Mouse (Mus musculus): ENCODE measurements around the gene D6Ertd527e. TPM values are rescaled to one million over a fixed set of nuclear protein-coding genes. Genes with fewer than 3 reads are reported as not detected.

D6Ertd527e gene
- polyA plus RNA-seq, 1 experiment from 2014 or later = 0.23 TPM

GRCm38 (mm10) chr6:87133966-87134546 is 29.5 kb downstream of the D6Ertd527e start:
- Histone ChIP-seq H3K27ac (ENCODE audit: low read length) (no peak overlapping the region), H3K9ac (ENCODE audit: low read depth, low read length) (no peak overlapping the region), H3K36me3 (ENCODE audit: control insufficient read depth, insufficient read depth, low read length) (no peaks in the 10 kb centered on the region), H3K27me3 (replicated peaks; ENCODE audit: control insufficient read depth, insufficient read depth, low read length) (no peaks in the 10 kb centered on the region), H3K9me3 (ENCODE audit: control insufficient read depth, low read length) (no peaks in the 10 kb centered on the region), H3K4me2 (ENCODE audit: low read depth, low read length) (no peak overlapping the region), H3K4me1 (ENCODE audit: control insufficient read depth, insufficient read depth, low read length) (no peaks in the 10 kb centered on the region), H3K4me3 (ENCODE audit: low read length) (no peak overlapping the region)
- ATAC-seq = no peak
- 80% methylated on average over 12 of the region's 12 CpGs for WGBS

- WGBS = 80% methylated on average over 5 of the region's 5 CpGs
- Histone ChIP-seq H3K4me1 (ENCODE audit: control insufficient read depth, insufficient read depth, low read length) (no peaks in the 10 kb centered on the region), H3K36me3 (ENCODE audit: control insufficient read depth, insufficient read depth, low read length) (no peaks in the 10 kb centered on the region), H3K9me3 (ENCODE audit: control insufficient read depth, low read length) (no peaks in the 10 kb centered on the region), H3K4me2 (ENCODE audit: low read depth, low read length) (no peak overlapping the region), H3K27me3 (replicated peaks; ENCODE audit: control insufficient read depth, insufficient read depth, low read length) (no peaks in the 10 kb centered on the region), H3K4me3 (ENCODE audit: low read length) (no peak overlapping the region), H3K27ac (ENCODE audit: low read length) (no peak overlapping the region), H3K9ac (ENCODE audit: low read depth, low read length) (no peak overlapping the region)
- ATAC-seq = no peak
Observed at GRCm38 (mm10) chr6:87138479-87138878, 33.9 kb downstream of the D6Ertd527e start.

GRCm38 (mm10) chr6:87139796-87140553 is 35.4 kb downstream of the D6Ertd527e start:
- H3K27me3 ChIP-seq (replicated peaks; ENCODE audit: control insufficient read depth, insufficient read depth, low read length) = no peaks in the 10 kb centered on the region
- H3K36me3 ChIP-seq (ENCODE audit: control insufficient read depth, insufficient read depth, low read length) = no peaks in the 10 kb centered on the region
- H3K9me3 ChIP-seq (ENCODE audit: control insufficient read depth, low read length) = no peaks in the 10 kb centered on the region
- H3K9ac ChIP-seq (ENCODE audit: low read depth, low read length) = no peak overlapping the region
- 64% methylated on average over 12 of the region's 12 CpGs for WGBS
- H3K4me2 ChIP-seq (ENCODE audit: low read depth, low read length) = no peak overlapping the region
- H3K4me1 ChIP-seq (ENCODE audit: control insufficient read depth, insufficient read depth, low read length) = no peaks in the 10 kb centered on the region
- no peak overlapping the region for H3K27ac ChIP-seq (ENCODE audit: low read length)
- peak; percentile 44; the same call in 1 of the 2 replicates for ATAC-seq
- H3K4me3 ChIP-seq (ENCODE audit: low read length) = no peak overlapping the region

- H3K9me3 ChIP-seq (ENCODE audit: control insufficient read depth, low read length) = no peaks in the 10 kb centered on the region
- H3K4me3 ChIP-seq (ENCODE audit: low read length) = no peak overlapping the region
- H3K4me2 ChIP-seq (ENCODE audit: low read depth, low read length) = no peak overlapping the region
- no peaks in the 10 kb centered on the region for H3K36me3 ChIP-seq (ENCODE audit: control insufficient read depth, insufficient read depth, low read length)
- no peak overlapping the region for H3K9ac ChIP-seq (ENCODE audit: low read depth, low read length)
- H3K4me1 ChIP-seq (ENCODE audit: control insufficient read depth, insufficient read depth, low read length) = no peaks in the 10 kb centered on the region
- 80% methylated on average over 5 of the region's 5 CpGs for WGBS
- no peak overlapping the region for H3K27ac ChIP-seq (ENCODE audit: low read length)
- ATAC-seq = no peak
- H3K27me3 ChIP-seq (replicated peaks; ENCODE audit: control insufficient read depth, insufficient read depth, low read length) = no peaks in the 10 kb centered on the region
Observed at GRCm38 (mm10) chr6:87142239-87142638, 37.7 kb downstream of the D6Ertd527e start.

GRCm38 (mm10) chr6:87143594-87143993 is 39.0 kb downstream of the D6Ertd527e start:
- Histone ChIP-seq H3K9ac (ENCODE audit: low read depth, low read length) (no peak overlapping the region), H3K9me3 (ENCODE audit: control insufficient read depth, low read length) (no peaks in the 10 kb centered on the region), H3K27me3 (replicated peaks; ENCODE audit: control insufficient read depth, insufficient read depth, low read length) (no peaks in the 10 kb centered on the region), H3K4me3 (ENCODE audit: low read length) (no peak overlapping the region), H3K36me3 (ENCODE audit: control insufficient read depth, insufficient read depth, low read length) (no peaks in the 10 kb centered on the region), H3K4me2 (ENCODE audit: low read depth, low read length) (no peak overlapping the region), H3K4me1 (ENCODE audit: control insufficient read depth, insufficient read depth, low read length) (no peaks in the 10 kb centered on the region), H3K27ac (ENCODE audit: low read length) (no peak overlapping the region)
- peak; percentile 50; the same call in 1 of the 2 replicates for ATAC-seq
- WGBS = 58% methylated on average over 13 of the region's 13 CpGs

GRCm38 (mm10) chr6:87147921-87148320 is 43.4 kb downstream of the D6Ertd527e start:
- H3K27me3 ChIP-seq (replicated peaks; ENCODE audit: control insufficient read depth, insufficient read depth, low read length) = no peaks in the 10 kb centered on the region
- no peak overlapping the region for H3K9ac ChIP-seq (ENCODE audit: low read depth, low read length)
- ATAC-seq = no peak
- H3K4me3 ChIP-seq (ENCODE audit: low read length) = no peak overlapping the region
- WGBS = 70% methylated on average over 3 of the region's 3 CpGs
- H3K36me3 ChIP-seq (ENCODE audit: control insufficient read depth, insufficient read depth, low read length) = no peaks in the 10 kb centered on the region
- no peaks in the 10 kb centered on the region for H3K4me1 ChIP-seq (ENCODE audit: control insufficient read depth, insufficient read depth, low read length)
- H3K4me2 ChIP-seq (ENCODE audit: low read depth, low read length) = no peak overlapping the region
- H3K9me3 ChIP-seq (ENCODE audit: control insufficient read depth, low read length) = no peaks in the 10 kb centered on the region
- H3K27ac ChIP-seq (ENCODE audit: low read length) = no peak overlapping the region

- Histone ChIP-seq H3K9ac (ENCODE audit: low read depth, low read length) (no peak overlapping the region), H3K36me3 (ENCODE audit: control insufficient read depth, insufficient read depth, low read length) (peaks cover 3% of the 10 kb centered on the region; the same call in 1 of the 2 replicates), H3K4me3 (ENCODE audit: low read length) (no peak overlapping the region), H3K4me1 (ENCODE audit: control insufficient read depth, insufficient read depth, low read length) (no peaks in the 10 kb centered on the region), H3K4me2 (ENCODE audit: low read depth, low read length) (no peak overlapping the region), H3K27me3 (replicated peaks; ENCODE audit: control insufficient read depth, insufficient read depth, low read length) (no peaks in the 10 kb centered on the region), H3K27ac (ENCODE audit: low read length) (no peak overlapping the region), H3K9me3 (ENCODE audit: control insufficient read depth, low read length) (no peaks in the 10 kb centered on the region)
- no peak for ATAC-seq
- 76% methylated on average over 7 of the region's 7 CpGs for WGBS
Observed at GRCm38 (mm10) chr6:87150471-87150870, 45.9 kb downstream of the D6Ertd527e start.

GRCm38 (mm10) chr6:87151427-87151826 is 46.9 kb downstream of the D6Ertd527e start:
- Histone ChIP-seq H3K4me3 (ENCODE audit: low read length) (no peak overlapping the region), H3K36me3 (ENCODE audit: control insufficient read depth, insufficient read depth, low read length) (peaks cover 3% of the 10 kb centered on the region; the same call in 1 of the 2 replicates), H3K27me3 (replicated peaks; ENCODE audit: control insufficient read depth, insufficient read depth, low read length) (no peaks in the 10 kb centered on the region), H3K9me3 (ENCODE audit: control insufficient read depth, low read length) (no peaks in the 10 kb centered on the region), H3K9ac (ENCODE audit: low read depth, low read length) (no peak overlapping the region), H3K4me2 (ENCODE audit: low read depth, low read length) (no peak overlapping the region), H3K27ac (ENCODE audit: low read length) (no peak overlapping the region), H3K4me1 (ENCODE audit: control insufficient read depth, insufficient read depth, low read length) (no peaks in the 10 kb centered on the region)
- ATAC-seq = no peak
- WGBS = 91% methylated on average over 8 of the region's 8 CpGs

GRCm38 (mm10) chr6:87152461-87153230 is 48.1 kb downstream of the D6Ertd527e start:
- no peaks in the 10 kb centered on the region for H3K4me1 ChIP-seq (ENCODE audit: control insufficient read depth, insufficient read depth, low read length)
- H3K27ac ChIP-seq (ENCODE audit: low read length) = no peak overlapping the region
- H3K4me3 ChIP-seq (ENCODE audit: low read length) = no peak overlapping the region
- ATAC-seq = no peak
- H3K36me3 ChIP-seq (ENCODE audit: control insufficient read depth, insufficient read depth, low read length) = peaks cover 3% of the 10 kb centered on the region; the same call in 1 of the 2 replicates
- no peaks in the 10 kb centered on the region for H3K9me3 ChIP-seq (ENCODE audit: control insufficient read depth, low read length)
- WGBS = 66% methylated on average over 21 of the region's 21 CpGs
- H3K4me2 ChIP-seq (ENCODE audit: low read depth, low read length) = no peak overlapping the region
- no peaks in the 10 kb centered on the region for H3K27me3 ChIP-seq (replicated peaks; ENCODE audit: control insufficient read depth, insufficient read depth, low read length)
- H3K9ac ChIP-seq (ENCODE audit: low read depth, low read length) = no peak overlapping the region
